Mouse (Mus musculus) kidney, postnatal 14 days (tissue): ENCODE measurements at regions not wholly inside any gene's neighbourhood (a gene's known extent, or its start where the extent isn't known, plus 50 kb on each side); places are given as distances from the start of the nearest gene placed in this dataset.
"Not testable (repeated sequence)": the region's sequence is repeated elsewhere in the genome, so short reads cannot be mapped to it uniquely, and the experiment has no call there.

Source experiments
- DNase-seq: peaks from one replicate; pipeline ENCODE4 v3.0.0; 2022; ENCODE audit warnings: mixed read lengths

DNA sequence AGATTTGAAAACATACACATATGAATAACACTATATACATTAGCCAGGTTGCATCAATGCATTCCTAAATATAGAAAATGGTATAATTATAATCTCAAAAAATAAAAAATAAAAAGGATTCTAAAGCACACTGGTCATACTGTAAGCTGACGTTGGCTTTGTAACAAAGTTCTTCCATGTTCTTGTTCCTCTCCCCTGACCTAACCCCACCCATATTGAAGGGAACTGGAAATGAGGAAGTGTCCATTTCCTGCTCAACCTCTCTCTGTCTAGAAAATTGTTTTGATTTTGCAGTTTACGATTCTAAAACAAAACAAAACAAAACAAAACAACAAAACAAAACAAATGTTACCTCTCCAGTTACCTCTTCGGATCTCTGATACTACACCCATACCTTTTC is 427.5 kb upstream of the Dab2 start:
- no peak for DNase-seq

DNA sequence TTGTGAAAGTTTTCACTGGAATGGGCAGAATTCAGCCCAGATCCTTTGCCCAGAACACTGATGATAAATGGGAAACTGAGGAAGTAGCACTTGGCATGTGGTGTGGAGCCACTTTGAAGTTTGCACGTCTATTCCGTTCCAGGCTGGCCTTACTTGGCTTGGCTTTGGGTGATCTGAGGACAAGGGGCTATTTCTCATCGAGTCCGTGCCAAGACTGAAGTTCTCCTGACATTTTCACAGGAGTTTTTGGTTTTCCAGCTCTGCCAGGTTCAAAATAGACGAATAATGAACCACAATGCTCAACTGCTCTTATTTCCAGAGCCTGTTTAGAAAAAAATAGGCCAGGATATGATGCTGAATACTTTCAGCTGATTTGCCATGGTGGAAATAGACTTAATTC is 421.8 kb upstream of the Dab2 start:
- DNase-seq = no peak

GRCm38 (mm10) chr15:5891188-5891587 is 408.4 kb upstream of the Dab2 start:
- DNase-seq = no peak

GRCm38 (mm10) chr15:5892034-5892433 is 407.6 kb upstream of the Dab2 start:
- no peak for DNase-seq

DNA sequence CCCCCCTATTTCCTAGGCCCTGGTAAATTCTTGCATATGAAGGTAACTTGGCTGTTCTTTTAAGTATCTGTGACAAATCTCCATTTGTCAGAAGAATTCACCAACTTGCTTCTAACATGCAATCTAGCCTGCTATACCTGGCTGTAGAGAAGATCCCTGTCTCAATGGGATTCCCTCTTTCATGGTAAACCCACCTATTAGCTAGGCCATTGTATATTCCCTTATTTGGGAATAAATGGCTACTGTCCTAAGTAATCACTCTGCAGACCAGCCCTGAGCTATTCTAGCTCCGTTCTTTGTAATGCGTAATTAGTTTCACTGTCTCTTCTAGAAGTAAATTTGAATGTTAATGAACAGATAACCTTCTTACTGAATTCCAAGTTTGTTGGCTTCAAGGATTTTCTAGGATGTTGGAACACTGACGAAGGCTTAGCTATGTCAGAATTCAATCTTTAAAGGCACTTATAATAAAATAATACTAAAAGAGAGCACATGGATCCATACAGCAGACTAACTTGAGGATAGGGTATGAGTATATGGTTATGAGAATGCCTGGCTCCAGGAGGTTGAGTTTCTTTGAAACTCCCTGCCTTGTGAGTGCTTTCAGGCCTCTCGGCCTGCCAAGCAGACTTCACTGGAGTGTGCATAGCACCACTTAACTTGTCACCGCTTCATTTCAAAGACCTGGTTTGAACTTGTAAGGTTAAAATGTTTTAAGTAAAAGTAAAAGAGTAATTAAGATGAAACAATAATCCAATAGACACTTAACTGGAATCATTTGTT is 403.7 kb upstream of the Dab2 start:
- not testable (repeated sequence) for DNase-seq

- DNase-seq = peak; percentile 50
These were observed 384.3 kb upstream of the Dab2 start for GRCm38 (mm10) chr15:5915261-5915660.

- no peak for DNase-seq
These were observed 379.5 kb upstream of the Dab2 start for GRCm38 (mm10) chr15:5920058-5920457.

- no peak for DNase-seq
These were observed 371.8 kb upstream of the Dab2 start for GRCm38 (mm10) chr15:5927768-5928167.

- DNase-seq = no peak
These were observed 366.0 kb upstream of the Dab2 start for GRCm38 (mm10) chr15:5933586-5933985.

DNA sequence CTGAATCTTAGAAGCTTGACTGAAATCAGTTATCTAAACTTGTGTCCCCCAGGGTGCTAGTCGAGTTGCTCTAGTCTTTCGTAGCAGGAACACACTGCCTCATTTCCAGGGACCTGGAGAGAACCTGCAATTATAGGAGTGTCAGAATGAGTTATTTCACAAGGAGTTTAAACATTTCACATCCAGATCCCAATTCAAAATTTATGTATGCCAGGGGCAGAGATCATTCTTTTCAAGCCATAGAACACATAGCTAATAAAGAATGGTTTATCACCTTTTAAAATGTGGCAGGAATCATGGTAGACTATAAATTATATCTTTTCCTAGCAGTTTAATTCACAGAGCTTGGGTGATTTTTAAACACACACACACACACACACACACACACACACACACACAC is 358.6 kb upstream of the Dab2 start:
- DNase-seq = no peak

- no peak for DNase-seq
These were observed 352.9 kb upstream of the Dab2 start for GRCm38 (mm10) chr15:5946650-5947049.

- DNase-seq = no peak
These were observed 348.7 kb upstream of the Dab2 start for GRCm38 (mm10) chr15:5950919-5951318.

- DNase-seq = not testable (repeated sequence)
These were observed 347.9 kb upstream of the Dab2 start for GRCm38 (mm10) chr15:5951661-5952060.

DNA sequence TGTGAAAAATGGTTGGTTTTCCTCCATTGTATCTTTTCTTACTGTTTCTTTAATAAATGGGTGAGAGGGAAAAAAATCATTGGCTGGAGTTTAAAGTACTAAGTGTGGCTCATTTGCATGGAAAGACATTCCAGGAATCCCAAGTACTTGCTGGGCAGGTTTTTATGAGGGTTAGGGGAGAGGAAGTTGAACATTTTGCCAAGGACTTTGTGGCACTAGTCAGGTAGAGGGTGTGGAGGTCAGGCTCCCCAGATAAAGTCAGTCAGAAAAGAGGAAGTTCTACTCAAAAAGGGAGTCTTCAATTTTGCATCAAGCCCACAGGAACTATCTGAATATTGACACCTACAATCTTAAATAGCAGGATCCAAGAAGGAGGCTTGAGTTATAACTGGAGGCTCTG is 346.5 kb upstream of the Dab2 start:
- DNase-seq = peak; percentile 12

DNA sequence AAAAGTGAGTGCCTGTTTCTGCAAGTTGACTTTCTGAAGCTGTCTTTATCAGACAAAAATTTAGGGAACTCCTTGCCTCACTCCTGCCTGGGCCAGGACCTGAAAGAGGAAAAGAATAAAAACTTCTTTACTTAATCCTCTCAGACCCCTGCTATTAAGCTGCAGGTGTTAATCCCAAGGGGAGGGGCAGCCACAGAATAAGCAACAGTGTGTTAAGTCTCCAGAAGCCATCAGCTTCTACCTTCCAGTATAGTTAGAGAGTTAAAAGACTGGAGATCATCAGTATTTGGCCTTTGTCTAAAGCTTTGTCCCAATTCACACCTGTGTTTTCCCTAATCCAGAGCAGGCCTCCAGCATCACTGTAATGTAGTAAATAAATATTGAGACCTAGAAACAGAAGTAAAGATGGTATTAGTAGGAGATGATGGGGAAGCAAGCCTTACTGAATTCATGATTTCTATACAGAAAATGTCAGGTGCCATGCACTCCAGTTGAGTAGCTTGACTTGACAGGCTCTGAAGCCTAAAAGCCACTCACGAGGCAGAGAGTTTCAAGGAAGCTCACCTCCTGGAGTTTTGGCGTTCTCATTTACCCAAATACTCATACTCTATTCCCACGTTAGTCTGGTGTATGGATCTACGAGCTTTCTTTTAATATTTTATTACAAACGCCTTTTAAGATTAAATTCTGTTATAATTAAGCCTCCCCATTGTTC is 308.1 kb upstream of the Dab2 start:
- DNase-seq = no peak

GRCm38 (mm10) chr15:5992146-5992545 is 307.4 kb upstream of the Dab2 start:
- not testable (repeated sequence) for DNase-seq

- DNase-seq = no peak
These were observed 298.8 kb upstream of the Dab2 start for GRCm38 (mm10) chr15:6000816-6001215.

DNA sequence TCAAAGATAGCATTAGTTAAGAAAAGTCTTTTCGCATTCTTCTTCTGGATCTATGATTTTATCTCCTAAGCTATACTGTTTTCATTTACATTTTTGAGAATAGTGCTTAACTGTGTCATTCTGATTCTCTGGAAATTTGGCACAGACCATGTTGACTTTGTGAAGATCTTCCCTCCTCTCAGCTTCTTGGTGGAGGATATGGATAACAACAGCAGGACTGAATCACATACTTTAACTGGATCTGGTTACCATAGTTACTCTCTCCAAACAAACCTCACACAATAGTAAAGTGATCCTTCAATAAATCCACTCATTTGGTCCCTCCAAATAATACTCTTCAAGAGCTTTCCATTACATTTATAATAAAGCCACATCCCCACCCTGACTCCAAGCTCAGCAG is 298.2 kb upstream of the Dab2 start:
- no peak for DNase-seq

DNA sequence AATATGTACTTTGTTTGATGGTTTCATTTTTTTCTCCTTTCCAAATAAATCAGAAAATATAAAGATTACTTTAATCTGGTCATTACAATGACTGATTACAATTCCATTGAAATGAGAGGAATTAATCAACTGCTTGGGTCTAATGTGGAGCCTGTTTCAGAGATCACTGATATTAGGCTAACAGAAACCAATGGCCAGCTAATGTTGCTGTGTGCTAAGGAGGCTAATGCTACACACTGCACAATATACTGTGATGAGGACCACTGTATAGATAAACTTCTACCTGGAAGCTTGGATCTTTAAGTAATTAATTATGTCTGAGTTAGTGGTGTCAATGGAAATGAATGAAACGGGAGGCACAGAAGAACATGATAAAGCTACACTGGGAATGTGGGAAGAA is 284.6 kb upstream of the Dab2 start:
- no peak for DNase-seq

DNA sequence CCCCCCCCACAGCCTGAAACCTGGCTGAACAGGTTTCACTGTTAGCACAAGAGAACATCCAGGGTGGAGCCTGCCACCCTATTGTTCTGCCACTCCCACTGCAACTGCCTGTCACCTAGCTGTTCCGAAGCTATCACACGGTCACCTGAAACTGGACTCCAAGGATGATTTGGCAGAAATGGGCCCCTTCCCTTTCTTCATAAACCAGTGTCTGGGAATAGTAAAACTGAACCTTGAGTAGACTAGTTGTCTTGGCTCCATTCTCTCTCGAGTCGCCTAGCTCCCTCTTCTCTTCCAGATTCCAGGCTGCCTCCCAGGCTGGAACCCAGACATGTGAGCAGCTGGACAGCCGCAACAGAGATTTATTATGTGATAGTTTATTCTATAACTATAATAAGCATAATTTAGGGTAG is 282.9 kb upstream of the Dab2 start:
- DNase-seq = no peak

GRCm38 (mm10) chr15:6025543-6025942 is 274.0 kb upstream of the Dab2 start:
- no peak for DNase-seq

GRCm38 (mm10) chr15:6029214-6029613 is 270.4 kb upstream of the Dab2 start:
- no peak for DNase-seq

DNA sequence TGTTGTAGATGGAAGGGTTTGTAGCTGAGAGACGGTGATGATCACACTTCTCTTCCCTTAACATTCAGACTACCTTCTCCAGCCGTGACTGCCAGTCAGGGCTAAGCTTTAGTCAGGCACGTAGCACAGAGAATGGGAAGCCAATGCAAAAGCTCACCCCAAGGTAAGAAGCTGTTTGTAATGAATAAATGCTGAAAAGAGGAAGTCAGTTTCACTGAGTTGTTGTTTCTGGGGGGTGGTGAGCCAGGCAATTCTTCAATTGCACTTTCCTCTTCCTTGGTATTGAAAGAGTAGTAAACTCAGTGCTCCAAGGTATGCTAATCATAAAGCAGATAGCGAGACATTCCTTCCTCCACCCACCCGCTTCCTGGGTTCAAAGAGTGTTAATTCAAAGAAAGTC is 269.2 kb upstream of the Dab2 start:
- no peak for DNase-seq

DNA sequence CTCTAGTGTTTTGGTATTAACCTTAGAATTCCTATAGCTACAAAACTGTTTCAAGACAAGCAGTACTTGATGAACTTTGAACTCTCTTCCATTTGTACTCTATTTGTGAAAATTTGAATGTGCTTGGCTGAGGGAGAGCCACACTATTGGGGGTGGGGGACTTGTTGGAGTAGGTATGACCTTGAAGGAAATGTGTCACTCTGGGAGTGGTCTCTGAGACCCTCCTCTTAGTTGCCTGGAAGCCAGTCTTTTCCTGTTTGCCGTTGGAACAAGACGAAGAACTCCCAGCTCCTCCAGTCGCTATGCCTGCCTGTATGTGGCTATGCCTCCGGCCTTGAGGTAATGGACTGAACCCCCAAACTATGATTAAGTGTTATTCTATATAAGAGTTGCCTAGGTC is 265.4 kb upstream of the Dab2 start:
- no peak for DNase-seq
